In the genomic region with DNA sequence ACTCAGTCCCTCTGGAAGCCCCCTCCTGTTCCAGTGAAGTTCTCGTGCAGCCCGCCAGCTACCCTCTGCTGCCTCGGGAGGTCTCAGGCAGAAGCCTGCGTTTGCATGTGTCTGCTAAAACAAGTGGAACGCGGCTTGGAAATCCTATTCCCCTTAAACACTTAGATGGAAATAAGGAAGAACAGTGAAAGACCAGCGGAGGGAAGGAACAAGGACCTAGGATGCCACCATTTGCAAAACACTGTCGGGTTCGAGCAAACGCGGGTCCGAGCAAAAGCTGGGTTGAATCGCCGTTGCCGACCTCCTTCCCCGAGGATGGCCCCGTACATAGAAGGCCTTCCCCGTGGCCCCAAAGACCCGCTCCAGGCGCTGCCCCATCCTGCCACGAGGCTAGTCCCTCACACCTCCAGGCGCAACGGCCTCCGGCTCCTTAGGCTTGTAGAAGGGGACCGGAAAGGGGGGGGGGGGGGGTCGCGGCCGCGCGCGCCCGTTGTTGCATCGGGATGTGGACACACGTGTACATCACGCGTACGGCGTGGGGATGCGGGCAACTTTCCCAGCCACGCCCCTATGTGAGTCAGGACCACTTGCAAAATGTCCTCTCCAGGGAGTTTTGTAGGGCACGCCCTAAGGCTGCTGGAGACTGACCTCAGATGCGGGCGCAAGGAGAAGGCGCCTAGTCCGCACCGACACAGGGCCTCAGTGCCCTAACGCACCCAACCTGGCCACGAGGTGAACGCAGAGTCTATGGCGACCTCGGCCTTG, we compare ENCODE assay signal across 9 mouse cellular contexts. TPM values are rescaled to one million over a fixed set of nuclear protein-coding genes. Genes with fewer than 3 reads are reported as not detected.
A peak's percentile ranks its signal among the peaks of the same experiment; 100 is the strongest.
DNase-seq lines count a peak whose midpoint lies in the region; ATAC-seq and TF ChIP-seq lines count a peak whose summit lies in the region.
"Had no signal": no experiment of that assay in that cellular context is flagged by ENCODE, and none has a peak within 500 bp of the region (broad histone marks: within the 10 kb centered on the region; RNA-seq: fewer than 3 reads in every experiment).

No protein-coding gene starts in this region.

- no peak overlapping the region for H3K9ac ChIP-seq in limb, embryonic 15.5 days

- H3K4me1 ChIP-seq in brown adipose tissue, adult 24 weeks (ENCODE audit: control insufficient read depth, insufficient read depth, insufficient read length, low read length) = peaks cover 2% of the 10 kb centered on the region; the same call in 1 of the 2 replicates
- peaks cover 12% of the 10 kb centered on the region for H3K4me1 ChIP-seq in heart, embryonic 10.5 days
- H3K4me1 ChIP-seq in limb, embryonic 15.5 days = peaks cover 22% of the 10 kb centered on the region

- H3K9me3 ChIP-seq in heart, embryonic 10.5 days = no peaks in the 10 kb centered on the region
- no peaks in the 10 kb centered on the region for H3K9me3 ChIP-seq in limb, embryonic 15.5 days

- WGBS in heart, embryonic 10.5 days = under 1% methylated on average over 49 of the region's 51 CpGs
- under 1% methylated on average over 49 of the region's 51 CpGs for WGBS in limb, embryonic 15.5 days

- H3K27me3 ChIP-seq in heart, embryonic 10.5 days (ENCODE audit: insufficient read depth, poor library complexity, severe bottlenecking) = peaks cover 90% of the 10 kb centered on the region
- H3K27me3 ChIP-seq in limb, embryonic 15.5 days = peaks cover 83% of the 10 kb centered on the region
- H3K27me3 ChIP-seq: CH12.LX had no signal

- ATAC-seq in limb, embryonic 15.5 days (ENCODE audit: insufficient number of reproducible peaks, low FRiP score, low TSS enrichment, low read depth) = no peak
- ATAC-seq in monocyte, adult 5-6 weeks (replicated peaks; ENCODE audit: insufficient number of reproducible peaks, low FRiP score, low TSS enrichment, poor library complexity, severe bottlenecking) = peak; percentile 33; the same call in 1 of the 2 replicates

- intact Hi-C loops in gastrocnemius, adult 2 months (cut with DNase I) = no loop called here
- intact Hi-C loops in left cerebral cortex, postnatal 36 days (cut with DNase I) = no loop called here

- H3K4me2 ChIP-seq in limb, embryonic 15.5 days = peak overlapping the region; percentile 78

- no peak for TF ChIP-seq CTCF in gastrocnemius, adult 2 months (IDR thresholded peaks at IDR 0.05)

- H3K36me3 ChIP-seq in heart, embryonic 10.5 days = no peaks in the 10 kb centered on the region
- H3K36me3 ChIP-seq in limb, embryonic 15.5 days = no peaks in the 10 kb centered on the region

- peak; percentile 59 for DNase-seq in gastrocnemius, adult 2 months
- DNase-seq in gastrocnemius, postnatal 4 days (ENCODE audit: low spot score in 2 of 2) = no peak
- peak; percentile 73 for DNase-seq in heart, embryonic 10.5 days (ENCODE audit: low spot score)
- no peak for DNase-seq in layer of hippocampus, adult 11-12 months (ENCODE audit: low spot score)
- no peak for DNase-seq in left cerebral cortex, postnatal 36 days (ENCODE audit: low spot score in 2 of 2)

- H3K4me3 ChIP-seq in gastrocnemius, adult 2 months = peak overlapping the region; percentile 66
- peak overlapping the region; percentile 45 for H3K4me3 ChIP-seq in brown adipose tissue, adult 24 weeks (ENCODE audit: insufficient read depth, low read depth, low read length)
- peak overlapping the region; percentile 60 for H3K4me3 ChIP-seq in heart, embryonic 10.5 days
- H3K4me3 ChIP-seq in limb, embryonic 15.5 days = peak overlapping the region; percentile 40

- H3K27ac ChIP-seq in gastrocnemius, adult 2 months = no peak overlapping the region
- no peak overlapping the region for H3K27ac ChIP-seq in brown adipose tissue, adult 24 weeks (replicated peaks; ENCODE audit: low read depth, low read length)
- H3K27ac ChIP-seq in heart, embryonic 10.5 days = no peak overlapping the region
- H3K27ac ChIP-seq in limb, embryonic 15.5 days = no peak overlapping the region

RNA-seq across cellular contexts. Expression of a gene that starts 21.5 kb away (rescaled TPM):
- 1 to 10 TPM in 1 of 2 experiments, under 1 TPM in 1; 0.94 to 3.4 TPM for total RNA-seq in gastrocnemius, adult 2 months (2021)
- 1 to 10 TPM; 4.7 to 5.1 TPM for total RNA-seq in gastrocnemius, postnatal 4 days (2021)
- polyA plus RNA-seq in brown adipose tissue, adult 24 weeks (2012; ENCODE audit: insufficient read depth, insufficient read length, missing spikeins) = 6.0 and 10.7 TPM in 2 replicates
- 2.3 and 3.4 TPM in 2 replicates for polyA plus RNA-seq in heart, embryonic 10.5 days (2016; fragmentation: Nextera tagmentation; extraction: Ambion mirVana)
- 6.6 and 7.3 TPM in 2 replicates for polyA plus RNA-seq in limb, embryonic 15.5 days (2015; fragmentation: Nextera tagmentation; extraction: Ambion mirVana)
- total RNA-seq in monocyte, adult 5-6 weeks (2017) = 28.6 to 50.3 TPM (median 33.9 TPM) in 3 replicates
- total RNA-seq in left cerebral cortex, postnatal 36 days (2021) = 10 to 100 TPM; 48.2 to 52.8 TPM

Comparison
In these comparisons a context has a peak if more than half of its experiments do, and no peak if none do; other contexts are left out.
1. DNase-seq: peak in gastrocnemius, adult 2 months (single experiment) and heart, embryonic 10.5 days (single experiment); none in gastrocnemius, postnatal 4 days (0 of 2), layer of hippocampus, adult 11-12 months (single experiment) and left cerebral cortex, postnatal 36 days (0 of 2).
2. Peak in every context shown above with its lines, with median percentiles within 50 percentile points of each other: H3K4me3 ChIP-seq.